ENCODE assay signal across 9 mouse cellular contexts in the genomic region with DNA sequence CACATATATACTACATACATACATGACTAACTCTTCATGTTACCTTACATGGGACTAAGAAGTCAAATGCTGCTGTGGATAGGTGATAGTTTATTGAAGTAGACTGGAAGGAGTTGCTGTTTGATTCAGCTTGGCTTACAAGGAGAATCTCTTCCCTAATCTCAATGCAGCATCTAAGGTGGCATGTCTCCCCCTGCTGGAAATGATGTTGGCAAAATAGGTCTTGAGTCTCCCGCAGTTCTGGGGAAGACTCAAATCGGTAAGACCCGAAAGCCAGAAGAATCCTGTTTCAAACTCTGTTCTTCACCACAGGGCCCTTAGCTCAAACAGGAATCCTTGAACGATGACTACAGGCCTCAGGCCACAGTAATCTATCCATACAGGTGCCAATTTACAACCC. TPM values are rescaled to one million over a fixed set of nuclear protein-coding genes. Genes with fewer than 3 reads are reported as not detected.
A peak's percentile ranks its signal among the peaks of the same experiment; 100 is the strongest.
DNase-seq lines count a peak whose midpoint lies in the region; ATAC-seq and TF ChIP-seq lines count a peak whose summit lies in the region.
"Had no signal": no experiment of that assay in that cellular context is flagged by ENCODE, and none has a peak within 500 bp of the region (broad histone marks: within the 10 kb centered on the region; RNA-seq: fewer than 3 reads in every experiment).

No protein-coding gene starts in this region.

- ATAC-seq in intestine, postnatal 0 days = no peak
- ATAC-seq in intestine, embryonic 16.5 days = no peak
- no peak for ATAC-seq in forebrain, embryonic 14.5 days
- ATAC-seq in liver, embryonic 13.5 days (ENCODE audit: low read depth) = no peak
- no peak for ATAC-seq in neural tube, embryonic 13.5 days (ENCODE audit: low read depth)

- no peaks in the 10 kb centered on the region for H3K36me3 ChIP-seq in intestine, postnatal 0 days (ENCODE audit: control insufficient read depth, insufficient read depth)
- no peaks in the 10 kb centered on the region for H3K36me3 ChIP-seq in intestine, embryonic 16.5 days (ENCODE audit: control insufficient read depth, insufficient read depth, low read length)
- no peaks in the 10 kb centered on the region for H3K36me3 ChIP-seq in forebrain, embryonic 14.5 days (ENCODE audit: control insufficient read depth, insufficient read depth, low read length)
- no peaks in the 10 kb centered on the region for H3K36me3 ChIP-seq in kidney, adult 2 months (ENCODE audit: control insufficient read depth, insufficient read depth, low read length)
- peaks cover 4% of the 10 kb centered on the region; the same call in 1 of the 2 replicates for H3K36me3 ChIP-seq in liver, embryonic 13.5 days
- H3K36me3 ChIP-seq in neural tube, embryonic 13.5 days = no peaks in the 10 kb centered on the region
- H3K36me3 ChIP-seq: limb, embryonic 15.5 days had no signal

- H3K27ac ChIP-seq in intestine, postnatal 0 days (ENCODE audit: low read depth, low read length) = no peak overlapping the region
- no peak overlapping the region for H3K27ac ChIP-seq in intestine, embryonic 16.5 days (ENCODE audit: low read length)
- no peak overlapping the region for H3K27ac ChIP-seq in forebrain, embryonic 14.5 days (ENCODE audit: low read depth, low read length)
- H3K27ac ChIP-seq in kidney, adult 2 months (ENCODE audit: insufficient read depth, low read depth, low read length) = no peak overlapping the region
- no peak overlapping the region for H3K27ac ChIP-seq in liver, embryonic 13.5 days
- H3K27ac ChIP-seq in neural tube, embryonic 13.5 days (replicated peaks) = peak overlapping the region; percentile 46; the same call in 1 of the 2 replicates
- H3K27ac ChIP-seq: limb, embryonic 15.5 days had no signal

- 0 out of 2 replicates have a peak, but pooled peaks cover 3% of the 10 kb centered on the region for H3K4me1 ChIP-seq in intestine, postnatal 0 days (replicated peaks; ENCODE audit: control insufficient read depth, insufficient read depth, low read length)
- peaks cover 18% of the 10 kb centered on the region for H3K4me1 ChIP-seq in intestine, embryonic 16.5 days (ENCODE audit: control insufficient read depth, insufficient read depth, low read length)
- peaks cover 49% of the 10 kb centered on the region for H3K4me1 ChIP-seq in forebrain, embryonic 14.5 days (ENCODE audit: control insufficient read depth, insufficient read depth, low read length)
- H3K4me1 ChIP-seq in kidney, adult 2 months (ENCODE audit: control insufficient read depth, insufficient read depth, low read length) = peaks cover 12% of the 10 kb centered on the region; the same call in 1 of the 2 replicates
- H3K4me1 ChIP-seq in liver, embryonic 13.5 days (replicated peaks) = peaks cover 37% of the 10 kb centered on the region
- peaks cover 69% of the 10 kb centered on the region for H3K4me1 ChIP-seq in neural tube, embryonic 13.5 days (replicated peaks)

- peak; percentile 39 for DNase-seq in c-Kit-negative CD71-positive TER-119-positive erythroid progenitor cells, embryonic 14.5 days (ENCODE audit: low read depth, low spot score)
- DNase-seq in forebrain, embryonic 14.5 days (ENCODE audit: low spot score) = peak; percentile 96
- DNase-seq in kidney, adult 2 months = peak; percentile 91
- peak; percentile 30 for DNase-seq in liver, embryonic 13.5 days
- peak; percentile 85 for DNase-seq in thymus, postnatal 0 days (ENCODE audit: low spot score)

- 23% methylated on average over 4 of the region's 4 CpGs for WGBS in intestine, postnatal 0 days
- 8% methylated on average over 4 of the region's 4 CpGs for WGBS in intestine, embryonic 16.5 days
- 2% methylated on average over 4 of the region's 4 CpGs for WGBS in forebrain, embryonic 14.5 days
- WGBS in kidney, adult 2 months = 5% methylated on average over 4 of the region's 4 CpGs
- WGBS in liver, embryonic 13.5 days (ENCODE audit: insufficient replicate concordance) = 14% methylated on average over 4 of the region's 4 CpGs
- 5% methylated on average over 4 of the region's 4 CpGs for WGBS in neural tube, embryonic 13.5 days

- peak; percentile 86 for TF ChIP-seq CTCF in intestine, postnatal 0 days (IDR thresholded peaks at IDR 0.05; ENCODE audit: low read depth)
- peak; percentile 67 for TF ChIP-seq CTCF in kidney, adult 2 months (conservative IDR thresholded peaks at IDR 0.05; ENCODE audit: insufficient read depth, insufficient read length, low read depth, low read length)

- H3K9ac ChIP-seq in intestine, postnatal 0 days (ENCODE audit: low read depth, low read length) = no peak overlapping the region
- H3K9ac ChIP-seq in intestine, embryonic 16.5 days (ENCODE audit: low read depth, low read length) = no peak overlapping the region
- H3K9ac ChIP-seq in forebrain, embryonic 14.5 days (ENCODE audit: low read length) = no peak overlapping the region
- no peak overlapping the region for H3K9ac ChIP-seq in liver, embryonic 13.5 days
- no peak overlapping the region for H3K9ac ChIP-seq in neural tube, embryonic 13.5 days
- H3K9ac ChIP-seq: limb, embryonic 15.5 days had no signal

- H3K4me3 ChIP-seq in intestine, postnatal 0 days (ENCODE audit: low read depth, low read length) = no peak overlapping the region
- H3K4me3 ChIP-seq in intestine, embryonic 16.5 days (ENCODE audit: low read length) = no peak overlapping the region
- H3K4me3 ChIP-seq in forebrain, embryonic 14.5 days (ENCODE audit: low read depth, low read length) = no peak overlapping the region
- no peak overlapping the region for H3K4me3 ChIP-seq in kidney, adult 2 months (ENCODE audit: insufficient read depth, low read depth, low read length)
- H3K4me3 ChIP-seq in liver, embryonic 13.5 days (replicated peaks) = no peak overlapping the region
- H3K4me3 ChIP-seq in neural tube, embryonic 13.5 days = no peak overlapping the region
- H3K4me3 ChIP-seq: limb, embryonic 15.5 days had no signal

- H3K4me2 ChIP-seq in intestine, postnatal 0 days (replicated peaks; ENCODE audit: low read depth) = no peak overlapping the region
- H3K4me2 ChIP-seq in intestine, embryonic 16.5 days (ENCODE audit: low read depth, low read length) = no peak overlapping the region
- H3K4me2 ChIP-seq in forebrain, embryonic 14.5 days (ENCODE audit: low read length) = peak overlapping the region; percentile 25; the same call in 1 of the 2 replicates
- H3K4me2 ChIP-seq in liver, embryonic 13.5 days = 0 out of 2 replicates have a peak overlapping the region, but pooled peaks have one; percentile 13
- no peak overlapping the region for H3K4me2 ChIP-seq in neural tube, embryonic 13.5 days
- H3K4me2 ChIP-seq: limb, embryonic 15.5 days had no signal

- no peak for TF ChIP-seq POLR2A in kidney, adult 2 months (IDR thresholded peaks at IDR 0.05; ENCODE audit: low read depth, low read length)

- H3K9me3 ChIP-seq in intestine, postnatal 0 days (ENCODE audit: control insufficient read depth) = no peaks in the 10 kb centered on the region
- no peaks in the 10 kb centered on the region for H3K9me3 ChIP-seq in intestine, embryonic 16.5 days (ENCODE audit: control insufficient read depth, low read length)
- no peaks in the 10 kb centered on the region for H3K9me3 ChIP-seq in forebrain, embryonic 14.5 days (replicated peaks; ENCODE audit: control insufficient read depth, low read length)
- H3K9me3 ChIP-seq in liver, embryonic 13.5 days (replicated peaks) = no peaks in the 10 kb centered on the region
- no peaks in the 10 kb centered on the region for H3K9me3 ChIP-seq in neural tube, embryonic 13.5 days
- H3K9me3 ChIP-seq: limb, embryonic 15.5 days had no signal

- H3K27me3 ChIP-seq in intestine, postnatal 0 days (replicated peaks; ENCODE audit: control insufficient read depth, insufficient read depth, low read length) = 0 out of 2 replicates have a peak, but pooled peaks cover 14% of the 10 kb centered on the region
- no peaks in the 10 kb centered on the region for H3K27me3 ChIP-seq in intestine, embryonic 16.5 days (replicated peaks; ENCODE audit: control insufficient read depth, insufficient read depth, low read length)
- H3K27me3 ChIP-seq in forebrain, embryonic 14.5 days (replicated peaks; ENCODE audit: control insufficient read depth, insufficient read depth, low read length) = no peaks in the 10 kb centered on the region
- no peaks in the 10 kb centered on the region for H3K27me3 ChIP-seq in kidney, adult 2 months (replicated peaks; ENCODE audit: control insufficient read depth, insufficient read depth, low read length)
- peaks cover 14% of the 10 kb centered on the region; the same call in 1 of the 2 replicates for H3K27me3 ChIP-seq in liver, embryonic 13.5 days
- H3K27me3 ChIP-seq in neural tube, embryonic 13.5 days = no peaks in the 10 kb centered on the region
- H3K27me3 ChIP-seq: limb, embryonic 15.5 days had no signal

RNA-seq across cellular contexts. Expression of gene Cipc, which starts 1.7 kb away (rescaled TPM):
- 3.2 and 3.8 TPM in 2 replicates for polyA plus RNA-seq in intestine, postnatal 0 days (2015; fragmentation: Nextera tagmentation; extraction: Ambion mirVana)
- 7.9 and 9.5 TPM in 2 replicates for polyA plus RNA-seq in intestine, embryonic 16.5 days (2015; fragmentation: Nextera tagmentation; extraction: Ambion mirVana)
- polyA plus RNA-seq in forebrain, embryonic 14.5 days (2014; fragmentation: Nextera tagmentation; extraction: Ambion mirVana) = 47.5 and 57.0 TPM in 2 replicates
- polyA plus RNA-seq in kidney, adult 2 months (2012; rRNA removed) = 28.8 and 34.2 TPM in 2 replicates
- 11.6 and 13.6 TPM in 2 replicates for polyA plus RNA-seq in liver, embryonic 13.5 days (2015; fragmentation: Nextera tagmentation; extraction: Ambion mirVana)
- 39.2 and 45.6 TPM in 2 replicates for polyA plus RNA-seq in neural tube, embryonic 13.5 days (2015; fragmentation: Nextera tagmentation; extraction: Ambion mirVana)
- polyA plus RNA-seq in thymus, postnatal 0 days (2015; fragmentation: Nextera tagmentation; extraction: Ambion mirVana) = 18.8 and 20.1 TPM in 2 replicates

RNA-seq across cellular contexts. Expression of gene Zdhhc22, which starts 45.1 kb away (rescaled TPM):
- 0.46 and 0.55 TPM in 2 replicates for polyA plus RNA-seq in intestine, postnatal 0 days (2015; fragmentation: Nextera tagmentation; extraction: Ambion mirVana)
- polyA plus RNA-seq in intestine, embryonic 16.5 days (2015; fragmentation: Nextera tagmentation; extraction: Ambion mirVana) = 0.23 and 0.28 TPM in 2 replicates
- polyA plus RNA-seq in forebrain, embryonic 14.5 days (2014; fragmentation: Nextera tagmentation; extraction: Ambion mirVana) = 4.3 and 5.5 TPM in 2 replicates
- 0.14 TPM in 1 of 2 replicates, not detected in the other for polyA plus RNA-seq in kidney, adult 2 months (2012; rRNA removed)
- polyA plus RNA-seq in liver, embryonic 13.5 days (2015; fragmentation: Nextera tagmentation; extraction: Ambion mirVana) = 0.03 TPM in 1 of 2 replicates, not detected in the other
- polyA plus RNA-seq in neural tube, embryonic 13.5 days (2015; fragmentation: Nextera tagmentation; extraction: Ambion mirVana) = 17.1 and 23.5 TPM in 2 replicates
- polyA plus RNA-seq in thymus, postnatal 0 days (2015; fragmentation: Nextera tagmentation; extraction: Ambion mirVana) = 0.05 TPM in 2 replicates
- polyA plus RNA-seq: limb, embryonic 15.5 days had no signal

Comparison
In these comparisons a context has a peak if more than half of its experiments do, and no peak if none do; other contexts are left out.
1. H3K4me2 ChIP-seq: peak in forebrain, embryonic 14.5 days (single experiment) and liver, embryonic 13.5 days (single experiment); none in intestine, postnatal 0 days (single experiment), intestine, embryonic 16.5 days (single experiment) and neural tube, embryonic 13.5 days (single experiment).
2. DNase-seq: peak in every context shown above with its lines; median percentile 96 in forebrain, embryonic 14.5 days; 91 in kidney, adult 2 months; 85 in thymus, postnatal 0 days; 39 in c-Kit-negative CD71-positive TER-119-positive erythroid progenitor cells, embryonic 14.5 days; 30 in liver, embryonic 13.5 days.